Mouse (Mus musculus) G1E (cell line): ENCODE results near the gene Ddx42.

Experiments used
- CTCF ChIP-seq: IDR thresholded peaks from 2 replicates; pipeline ENCODE4 v1.5.1; 2012; ENCODE audit warnings: low read depth, low read length, inconsistent platforms, mixed read lengths
- GATA1 ChIP-seq: IDR thresholded peaks from 2 replicates; pipeline ENCODE4 v1.6.1; 2012; ENCODE audit warnings: borderline replicate concordance, low read length, inconsistent platforms, mixed read lengths
- POLR2AphosphoS5 ChIP-seq: IDR thresholded peaks from 2 replicates; pipeline ENCODE4 v1.6.1; 2012; ENCODE audit warnings: low read depth, low read length, inconsistent platforms; ENCODE audit not compliant: insufficient replicate concordance
- TAL1 ChIP-seq: conservative IDR thresholded peaks from 2 replicates; pipeline ENCODE4 v1.6.1; 2012; ENCODE audit warnings: low read depth, low read length, inconsistent platforms, mixed read lengths

DNA sequence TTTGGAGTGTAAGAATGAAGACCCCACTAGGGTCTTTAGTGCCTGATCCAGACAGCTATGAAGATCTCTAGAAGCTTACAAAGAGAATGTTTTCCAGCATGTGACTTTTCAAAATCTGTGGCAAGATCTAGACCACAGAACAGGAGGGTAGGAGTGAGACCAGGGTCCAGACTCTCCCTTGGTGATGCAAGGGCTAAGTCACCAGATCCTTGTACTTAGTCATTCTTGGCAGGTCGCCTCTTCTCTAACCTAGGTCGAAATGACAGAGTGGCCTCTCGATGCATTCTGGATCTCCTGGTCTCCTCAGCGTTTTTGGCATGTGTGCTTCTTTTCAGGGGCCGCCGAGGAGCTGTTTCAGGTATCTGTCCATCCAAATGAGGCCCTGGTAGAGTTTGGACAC, 65.7 kb downstream of the Ddx42 start:
- TF ChIP-seq GATA1 (no peak), CTCF (no peak), TAL1 (no peak), POLR2AphosphoS5 (no peak)
